Mouse (Mus musculus): ENCODE results near the gene 4931440F15Rik. TPM values are rescaled to one million over a fixed set of nuclear protein-coding genes. Genes with fewer than 3 reads are reported as not detected.

The 4931440F15Rik gene
- polyA plus RNA-seq, 1 experiment from 2014 or later, result 0.08 TPM

GRCm38 (mm10) chr11:29808981-29809589 lies 16.4 kb downstream of the 4931440F15Rik start:
- H3K4me1 ChIP-seq (replicated peaks; ENCODE audit: control insufficient read depth, insufficient read depth, low read length), result 0 out of 2 replicates have a peak, but pooled peaks cover 2% of the 10 kb centered on the region
- H3K36me3 ChIP-seq (ENCODE audit: control insufficient read depth, insufficient read depth, low read length), result no peaks in the 10 kb centered on the region
- H3K4me3 ChIP-seq (ENCODE audit: low read length), result no peak overlapping the region
- 67% methylated on average over 7 of the region's 7 CpGs for WGBS
- H3K9ac ChIP-seq (ENCODE audit: low read length), result no peak overlapping the region
- H3K27ac ChIP-seq (ENCODE audit: low read length), result no peak overlapping the region
- H3K4me2 ChIP-seq (ENCODE audit: low read depth, low read length), result no peak overlapping the region
- H3K27me3 ChIP-seq (ENCODE audit: control insufficient read depth, insufficient read depth, low read depth, low read length), result no peaks in the 10 kb centered on the region
- no peak for ATAC-seq (ENCODE audit: low read depth)
- no peaks in the 10 kb centered on the region for H3K9me3 ChIP-seq (ENCODE audit: control insufficient read depth, low read length)

DNA sequence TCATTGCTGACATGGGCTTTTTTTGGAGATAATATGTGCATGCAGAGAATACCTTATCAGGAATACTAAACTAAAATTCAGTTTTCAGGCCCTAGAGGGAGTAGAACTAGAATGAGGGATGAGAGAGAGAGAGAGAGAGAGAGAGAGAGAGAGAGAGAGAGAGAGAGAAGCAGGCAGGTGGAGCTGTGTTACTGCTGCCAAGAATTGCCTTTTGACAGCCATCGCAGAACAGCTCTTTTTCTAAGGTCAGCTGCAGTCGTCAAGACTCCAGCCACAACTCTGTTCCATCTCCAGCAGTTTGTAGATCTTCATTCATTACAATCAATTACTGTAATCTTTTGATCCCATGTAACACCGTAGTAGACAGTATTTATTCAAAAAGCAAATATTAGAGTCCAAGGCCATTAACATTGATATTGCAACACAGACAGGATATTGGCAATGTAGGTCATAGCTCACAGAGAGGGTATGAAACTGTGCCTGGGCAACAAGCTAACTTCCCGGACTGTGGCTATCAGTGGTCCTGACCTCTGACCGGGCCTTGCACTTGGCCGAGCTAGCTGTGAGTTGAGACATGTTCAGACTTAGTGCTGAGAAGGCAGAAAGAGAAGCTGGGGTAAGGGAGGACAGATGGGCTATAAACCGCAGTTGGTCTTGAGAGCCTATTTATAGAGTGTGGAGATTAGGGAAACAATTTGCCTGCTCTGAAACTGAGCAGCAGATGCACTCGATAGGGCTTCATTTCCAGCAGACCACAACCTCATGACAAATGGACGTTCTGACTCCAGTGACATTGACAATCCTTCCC lies 17.1 kb downstream of the 4931440F15Rik start:
- Histone ChIP-seq H3K9ac (ENCODE audit: low read length) (no peak overlapping the region), H3K4me1 (replicated peaks; ENCODE audit: control insufficient read depth, insufficient read depth, low read length) (0 out of 2 replicates have a peak, but pooled peaks cover 2% of the 10 kb centered on the region), H3K4me2 (ENCODE audit: low read depth, low read length) (no peak overlapping the region), H3K4me3 (ENCODE audit: low read length) (no peak overlapping the region), H3K9me3 (ENCODE audit: control insufficient read depth, low read length) (no peaks in the 10 kb centered on the region), H3K27me3 (ENCODE audit: control insufficient read depth, insufficient read depth, low read depth, low read length) (no peaks in the 10 kb centered on the region), H3K36me3 (ENCODE audit: control insufficient read depth, insufficient read depth, low read length) (no peaks in the 10 kb centered on the region), H3K27ac (ENCODE audit: low read length) (no peak overlapping the region)
- ATAC-seq (ENCODE audit: low read depth), result peak; percentile 86
- 32% methylated on average over 9 of the region's 9 CpGs for WGBS

- Histone ChIP-seq H3K36me3 (ENCODE audit: control insufficient read depth, insufficient read depth, low read length) (no peaks in the 10 kb centered on the region), H3K27me3 (ENCODE audit: control insufficient read depth, insufficient read depth, low read depth, low read length) (no peaks in the 10 kb centered on the region), H3K27ac (ENCODE audit: low read length) (no peak overlapping the region), H3K9me3 (ENCODE audit: control insufficient read depth, low read length) (no peaks in the 10 kb centered on the region), H3K4me3 (ENCODE audit: low read length) (no peak overlapping the region), H3K9ac (ENCODE audit: low read length) (no peak overlapping the region), H3K4me1 (replicated peaks; ENCODE audit: control insufficient read depth, insufficient read depth, low read length) (0 out of 2 replicates have a peak, but pooled peaks cover 2% of the 10 kb centered on the region), H3K4me2 (ENCODE audit: low read depth, low read length) (no peak overlapping the region)
- ATAC-seq (ENCODE audit: low read depth), result no peak
- WGBS, result 73% methylated on average over 5 of the region's 5 CpGs
Measured at GRCm38 (mm10) chr11:29807325-29807724, 18.1 kb downstream of the 4931440F15Rik start.

- no peak for ATAC-seq (ENCODE audit: low read depth)
Measured at GRCm38 (mm10) chr11:29801432-29802427, 23.7 kb downstream of the 4931440F15Rik start.

GRCm38 (mm10) chr11:29799839-29800238 lies 25.6 kb downstream of the 4931440F15Rik start:
- Histone ChIP-seq H3K36me3 (ENCODE audit: control insufficient read depth, insufficient read depth, low read length) (no peaks in the 10 kb centered on the region), H3K9ac (ENCODE audit: low read length) (no peak overlapping the region), H3K27ac (ENCODE audit: low read length) (no peak overlapping the region), H3K27me3 (ENCODE audit: control insufficient read depth, insufficient read depth, low read depth, low read length) (no peaks in the 10 kb centered on the region), H3K9me3 (ENCODE audit: control insufficient read depth, low read length) (no peaks in the 10 kb centered on the region), H3K4me3 (ENCODE audit: low read length) (no peak overlapping the region), H3K4me2 (ENCODE audit: low read depth, low read length) (no peak overlapping the region), H3K4me1 (replicated peaks; ENCODE audit: control insufficient read depth, insufficient read depth, low read length) (no peaks in the 10 kb centered on the region)
- ATAC-seq (ENCODE audit: low read depth), result no peak
- WGBS, result 52% methylated on average over 1 of the region's 1 CpGs

More at GRCm38 (mm10) chr11:29801432-29802427, 23.7 kb downstream of the 4931440F15Rik start:
- H3K27me3 ChIP-seq (ENCODE audit: control insufficient read depth, insufficient read depth, low read depth, low read length), result no peaks in the 10 kb centered on the region
- H3K4me2 ChIP-seq (ENCODE audit: low read depth, low read length), result no peak overlapping the region
- H3K4me1 ChIP-seq (replicated peaks; ENCODE audit: control insufficient read depth, insufficient read depth, low read length), result no peaks in the 10 kb centered on the region
- H3K4me3 ChIP-seq (ENCODE audit: low read length), result no peak overlapping the region
- H3K9me3 ChIP-seq (ENCODE audit: control insufficient read depth, low read length), result no peaks in the 10 kb centered on the region
- H3K27ac ChIP-seq (ENCODE audit: low read length), result no peak overlapping the region
- no peaks in the 10 kb centered on the region for H3K36me3 ChIP-seq (ENCODE audit: control insufficient read depth, insufficient read depth, low read length)
- H3K9ac ChIP-seq (ENCODE audit: low read length), result no peak overlapping the region
- WGBS, result 66% methylated on average over 2 of the region's 2 CpGs

GRCm38 (mm10) chr11:29795106-29795505 lies 30.4 kb downstream of the 4931440F15Rik start:
- ATAC-seq (ENCODE audit: low read depth), result no peak
- no peaks in the 10 kb centered on the region for H3K9me3 ChIP-seq (ENCODE audit: control insufficient read depth, low read length)
- no peak overlapping the region for H3K4me2 ChIP-seq (ENCODE audit: low read depth, low read length)
- H3K4me3 ChIP-seq (ENCODE audit: low read length), result no peak overlapping the region
- no peaks in the 10 kb centered on the region for H3K36me3 ChIP-seq (ENCODE audit: control insufficient read depth, insufficient read depth, low read length)
- H3K27ac ChIP-seq (ENCODE audit: low read length), result no peak overlapping the region
- no peaks in the 10 kb centered on the region for H3K27me3 ChIP-seq (ENCODE audit: control insufficient read depth, insufficient read depth, low read depth, low read length)
- no peaks in the 10 kb centered on the region for H3K4me1 ChIP-seq (replicated peaks; ENCODE audit: control insufficient read depth, insufficient read depth, low read length)
- H3K9ac ChIP-seq (ENCODE audit: low read length), result no peak overlapping the region
- 86% methylated on average over 6 of the region's 6 CpGs for WGBS

DNA sequence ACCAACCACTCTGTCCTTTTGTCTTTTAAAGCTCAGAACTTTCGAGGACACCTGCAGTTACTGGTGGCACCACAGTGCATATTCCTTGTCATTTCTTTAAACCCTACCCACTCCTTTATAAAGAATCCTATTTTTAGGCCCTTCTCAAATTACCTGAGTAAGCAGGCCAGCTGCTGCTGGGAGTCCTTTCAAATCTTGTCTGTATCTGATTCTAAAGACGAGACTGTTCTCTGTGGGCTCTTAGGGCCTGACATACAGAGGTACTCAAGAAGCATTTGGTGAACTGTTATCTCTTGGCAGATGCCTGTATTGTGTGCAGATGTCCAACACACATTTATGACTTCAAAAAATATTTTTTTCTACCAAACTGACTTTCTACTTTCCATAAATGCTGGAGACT lies 31.0 kb downstream of the 4931440F15Rik start:
- Histone ChIP-seq H3K36me3 (ENCODE audit: control insufficient read depth, insufficient read depth, low read length) (no peaks in the 10 kb centered on the region), H3K4me2 (ENCODE audit: low read depth, low read length) (no peak overlapping the region), H3K27me3 (ENCODE audit: control insufficient read depth, insufficient read depth, low read depth, low read length) (no peaks in the 10 kb centered on the region), H3K4me3 (ENCODE audit: low read length) (no peak overlapping the region), H3K27ac (ENCODE audit: low read length) (no peak overlapping the region), H3K4me1 (replicated peaks; ENCODE audit: control insufficient read depth, insufficient read depth, low read length) (no peaks in the 10 kb centered on the region), H3K9ac (ENCODE audit: low read length) (no peak overlapping the region), H3K9me3 (ENCODE audit: control insufficient read depth, low read length) (no peaks in the 10 kb centered on the region)
- ATAC-seq (ENCODE audit: low read depth), result no peak
- WGBS, result 35% methylated on average over 2 of the region's 2 CpGs

DNA sequence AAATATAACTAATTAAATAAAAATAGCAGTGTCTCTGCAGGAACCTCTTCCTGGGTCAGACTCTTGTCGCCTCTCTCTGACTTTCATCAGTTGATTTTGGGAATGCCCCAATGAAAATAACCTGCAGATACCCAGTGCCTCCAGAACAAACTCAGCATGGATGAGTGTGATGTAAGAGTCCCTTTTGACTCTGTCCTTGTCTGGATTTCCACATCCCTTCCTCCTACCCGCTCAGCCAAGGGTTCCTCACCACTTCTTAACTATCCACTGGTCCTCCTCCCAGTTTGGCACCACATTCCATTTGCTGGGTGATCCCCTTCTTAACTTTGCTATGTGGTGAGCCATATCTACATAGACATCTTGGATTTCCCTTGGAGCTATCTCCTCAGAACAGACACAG lies 34.7 kb downstream of the 4931440F15Rik start:
- 77% methylated on average over 2 of the region's 2 CpGs for WGBS
- Histone ChIP-seq H3K4me3 (ENCODE audit: low read length) (no peak overlapping the region), H3K9ac (ENCODE audit: low read length) (no peak overlapping the region), H3K9me3 (ENCODE audit: control insufficient read depth, low read length) (no peaks in the 10 kb centered on the region), H3K27me3 (ENCODE audit: control insufficient read depth, insufficient read depth, low read depth, low read length) (no peaks in the 10 kb centered on the region), H3K36me3 (ENCODE audit: control insufficient read depth, insufficient read depth, low read length) (no peaks in the 10 kb centered on the region), H3K4me1 (replicated peaks; ENCODE audit: control insufficient read depth, insufficient read depth, low read length) (no peaks in the 10 kb centered on the region), H3K27ac (ENCODE audit: low read length) (no peak overlapping the region), H3K4me2 (ENCODE audit: low read depth, low read length) (no peak overlapping the region)
- no peak for ATAC-seq (ENCODE audit: low read depth)
